Mouse (Mus musculus): Measurements from ENCODE around the gene Igsf3. TPM values are rescaled to one million over a fixed set of nuclear protein-coding genes. Genes with fewer than 3 reads are reported as not detected.

Igsf3 gene
- total and polyA plus RNA-seq, 3 experiments = 3.9 to 11.8 (median 11.4) TPM

DNA sequence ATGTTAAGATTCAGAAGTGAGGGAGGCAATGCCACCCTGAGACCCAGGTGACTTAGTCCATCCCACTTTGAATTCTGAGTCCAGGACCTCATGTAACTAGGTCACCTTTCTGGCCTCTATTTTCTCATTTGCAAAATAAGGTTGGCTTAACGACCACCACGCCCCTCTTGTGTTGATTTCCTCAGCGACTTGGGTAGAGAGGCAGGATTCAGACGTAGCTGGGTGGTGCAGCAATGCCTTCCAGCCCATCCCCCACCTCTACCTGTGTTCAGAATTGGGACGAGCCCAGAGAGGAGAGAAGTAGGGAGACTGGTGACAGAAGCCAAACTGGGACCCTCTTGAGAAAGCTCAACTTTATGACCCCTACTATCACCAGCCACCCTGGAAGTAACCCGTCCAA lies 31.6 kb upstream of the Igsf3 start:
- WGBS = 62% methylated on average over 6 of the region's 6 CpGs
- intact Hi-C loops (cut with DNase I) = no loop called here

GRCm38 (mm10) chr3:101346806-101347205 lies 30.1 kb upstream of the Igsf3 start:
- Histone ChIP-seq H3K79me2 (replicated peaks; ENCODE audit: control insufficient read depth, insufficient read depth, low read length) (no peaks in the 10 kb centered on the region), H3K9ac (ENCODE audit: low read depth, low read length) (no peak overlapping the region), H3K4me3 (no peak overlapping the region), H3K27me3 (ENCODE audit: control insufficient read depth, insufficient read depth, low read length) (no peaks in the 10 kb centered on the region; the same call in 1 of the 2 replicates), H3K27ac (no peak overlapping the region), H3K4me1 (ENCODE audit: control insufficient read depth, insufficient read depth, low read length) (no peaks in the 10 kb centered on the region), H3K36me3 (ENCODE audit: control insufficient read depth, insufficient read depth, low read length) (no peaks in the 10 kb centered on the region)
- intact Hi-C loops (cut with DNase I) = no loop called here
- no peak for DNase-seq
- WGBS = 90% methylated on average over 1 of the region's 1 CpGs
- TF ChIP-seq EP300 (IDR thresholded peaks at IDR 0.05; ENCODE audit: insufficient read depth, low read depth, low read length) (no peak), POLR2A (IDR thresholded peaks at IDR 0.05; ENCODE audit: insufficient read depth, low read depth, low read length) (no peak), CTCF (IDR thresholded peaks at IDR 0.05) (no peak)

More for the DNA sequence above, 31.6 kb upstream of the Igsf3 start:
- H3K27me3 ChIP-seq (ENCODE audit: control insufficient read depth, insufficient read depth, low read length) = no peaks in the 10 kb centered on the region; the same call in 1 of the 2 replicates
- DNase-seq = no peak
- no peak for TF ChIP-seq POLR2A (IDR thresholded peaks at IDR 0.05; ENCODE audit: insufficient read depth, low read depth, low read length)
- no peak for TF ChIP-seq CTCF (IDR thresholded peaks at IDR 0.05)
- TF ChIP-seq EP300 (IDR thresholded peaks at IDR 0.05; ENCODE audit: insufficient read depth, low read depth, low read length) = no peak
- H3K79me2 ChIP-seq (replicated peaks; ENCODE audit: control insufficient read depth, insufficient read depth, low read length) = no peaks in the 10 kb centered on the region
- no peak overlapping the region for H3K27ac ChIP-seq
- H3K36me3 ChIP-seq (ENCODE audit: control insufficient read depth, insufficient read depth, low read length) = no peaks in the 10 kb centered on the region
- no peaks in the 10 kb centered on the region for H3K4me1 ChIP-seq (ENCODE audit: control insufficient read depth, insufficient read depth, low read length)
- H3K4me3 ChIP-seq = no peak overlapping the region
- H3K9ac ChIP-seq (ENCODE audit: low read depth, low read length) = no peak overlapping the region

DNA sequence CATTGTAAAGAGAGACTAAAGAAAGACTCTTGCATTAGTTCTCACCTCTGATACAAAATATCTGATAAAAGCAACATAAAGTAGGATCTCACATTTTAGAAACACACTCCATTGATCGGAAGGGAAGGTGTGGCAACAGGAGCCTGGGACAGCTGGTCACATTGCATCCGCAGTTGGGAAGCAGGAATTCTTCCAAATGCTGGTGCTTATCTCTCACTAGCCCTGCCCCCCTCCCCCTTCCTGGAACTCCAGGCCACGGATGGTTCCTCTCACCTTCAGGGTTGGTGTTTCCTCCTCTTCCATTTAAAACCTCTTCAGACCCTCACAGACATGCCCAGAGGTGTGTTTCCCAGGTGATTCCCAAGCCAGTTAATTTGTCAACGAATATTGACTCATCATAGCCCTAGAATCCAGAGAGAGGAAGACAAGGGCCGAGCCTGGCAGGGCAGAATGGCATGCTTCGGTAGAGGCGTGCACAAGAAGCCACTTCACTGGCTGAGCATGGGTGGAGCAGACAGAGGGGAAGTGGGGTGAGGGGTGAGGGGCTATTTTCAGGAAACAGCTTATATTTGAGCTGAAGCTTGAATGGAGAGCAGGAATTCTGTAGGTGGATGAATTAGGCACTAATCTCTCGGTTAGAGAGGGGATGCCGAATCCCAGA lies 28.3 kb upstream of the Igsf3 start:
- H3K9ac ChIP-seq (ENCODE audit: low read depth, low read length) = no peak overlapping the region
- H3K36me3 ChIP-seq (ENCODE audit: control insufficient read depth, insufficient read depth, low read length) = no peaks in the 10 kb centered on the region
- 36% methylated on average over 9 of the region's 9 CpGs for WGBS
- H3K4me3 ChIP-seq = no peak overlapping the region
- H3K27me3 ChIP-seq (ENCODE audit: control insufficient read depth, insufficient read depth, low read length) = no peaks in the 10 kb centered on the region; the same call in 1 of the 2 replicates
- H3K4me1 ChIP-seq (ENCODE audit: control insufficient read depth, insufficient read depth, low read length) = no peaks in the 10 kb centered on the region
- intact Hi-C loops (cut with DNase I) = no loop called here
- H3K79me2 ChIP-seq (replicated peaks; ENCODE audit: control insufficient read depth, insufficient read depth, low read length) = no peaks in the 10 kb centered on the region
- no peak overlapping the region for H3K27ac ChIP-seq
- no peak for DNase-seq
- TF ChIP-seq POLR2A (IDR thresholded peaks at IDR 0.05; ENCODE audit: insufficient read depth, low read depth, low read length) (no peak), EP300 (IDR thresholded peaks at IDR 0.05; ENCODE audit: insufficient read depth, low read depth, low read length) (no peak), CTCF (IDR thresholded peaks at IDR 0.05) (no peak)

GRCm38 (mm10) chr3:101349542-101350307 lies 27.2 kb upstream of the Igsf3 start:
- TF ChIP-seq CTCF (IDR thresholded peaks at IDR 0.05) = no peak
- TF ChIP-seq POLR2A (IDR thresholded peaks at IDR 0.05; ENCODE audit: insufficient read depth, low read depth, low read length) = no peak
- no peak for TF ChIP-seq EP300 (IDR thresholded peaks at IDR 0.05; ENCODE audit: insufficient read depth, low read depth, low read length)

GRCm38 (mm10) chr3:101350406-101350805 lies 26.5 kb upstream of the Igsf3 start:
- no peak overlapping the region for H3K4me3 ChIP-seq
- intact Hi-C loops (cut with DNase I) = no loop called here
- peaks cover under 1% of the 10 kb centered on the region; the same call in 1 of the 2 replicates for H3K4me1 ChIP-seq (ENCODE audit: control insufficient read depth, insufficient read depth, low read length)
- no peak for DNase-seq
- H3K36me3 ChIP-seq (ENCODE audit: control insufficient read depth, insufficient read depth, low read length) = no peaks in the 10 kb centered on the region; the same call in 1 of the 2 replicates
- 73% methylated on average over 4 of the region's 4 CpGs for WGBS
- no peak overlapping the region for H3K9ac ChIP-seq (ENCODE audit: low read depth, low read length)
- TF ChIP-seq CTCF (IDR thresholded peaks at IDR 0.05) = no peak
- TF ChIP-seq EP300 (IDR thresholded peaks at IDR 0.05; ENCODE audit: insufficient read depth, low read depth, low read length) = no peak
- TF ChIP-seq POLR2A (IDR thresholded peaks at IDR 0.05; ENCODE audit: insufficient read depth, low read depth, low read length) = no peak
- no peaks in the 10 kb centered on the region for H3K79me2 ChIP-seq (replicated peaks; ENCODE audit: control insufficient read depth, insufficient read depth, low read length)
- no peak overlapping the region for H3K27ac ChIP-seq
- H3K27me3 ChIP-seq (ENCODE audit: control insufficient read depth, insufficient read depth, low read length) = no peaks in the 10 kb centered on the region; the same call in 1 of the 2 replicates

More at GRCm38 (mm10) chr3:101349542-101350307, 27.2 kb upstream of the Igsf3 start:
- Histone ChIP-seq H3K4me1 (ENCODE audit: control insufficient read depth, insufficient read depth, low read length) (no peaks in the 10 kb centered on the region), H3K4me3 (no peak overlapping the region), H3K27ac (no peak overlapping the region), H3K9ac (ENCODE audit: low read depth, low read length) (no peak overlapping the region), H3K27me3 (ENCODE audit: control insufficient read depth, insufficient read depth, low read length) (no peaks in the 10 kb centered on the region; the same call in 1 of the 2 replicates), H3K79me2 (replicated peaks; ENCODE audit: control insufficient read depth, insufficient read depth, low read length) (no peaks in the 10 kb centered on the region), H3K36me3 (ENCODE audit: control insufficient read depth, insufficient read depth, low read length) (no peaks in the 10 kb centered on the region)
- intact Hi-C loops (cut with DNase I) = no loop called here
- no peak for DNase-seq
- 69% methylated on average over 6 of the region's 6 CpGs for WGBS

All from heart, adult 2 months (tissue).